Mouse (Mus musculus): ENCODE measurements around the gene Pdzd2.

Gene Pdzd2

GRCm38 (mm10) chr15:12708297-12708696 is 31.4 kb downstream of the Pdzd2 start:
- no peak for TF ChIP-seq GATA4 (IDR thresholded peaks at IDR 0.05; ENCODE audit: insufficient replicate concordance, low read length)

GRCm38 (mm10) chr15:12706902-12707301 is 32.8 kb downstream of the Pdzd2 start:
- no peak for TF ChIP-seq GATA4 (IDR thresholded peaks at IDR 0.05; ENCODE audit: insufficient replicate concordance, low read length)

GRCm38 (mm10) chr15:12700367-12700766 is 39.4 kb downstream of the Pdzd2 start:
- no peak for TF ChIP-seq GATA4 (IDR thresholded peaks at IDR 0.05; ENCODE audit: insufficient replicate concordance, low read length)

GRCm38 (mm10) chr15:12697741-12698140 is 42.0 kb downstream of the Pdzd2 start:
- TF ChIP-seq GATA4 (IDR thresholded peaks at IDR 0.05; ENCODE audit: insufficient replicate concordance, low read length): no peak

GRCm38 (mm10) chr15:12696889-12697288 is 42.8 kb downstream of the Pdzd2 start:
- no peak for TF ChIP-seq GATA4 (IDR thresholded peaks at IDR 0.05; ENCODE audit: insufficient replicate concordance, low read length)

- TF ChIP-seq GATA4 (IDR thresholded peaks at IDR 0.05; ENCODE audit: insufficient replicate concordance, low read length): no peak
Observed at GRCm38 (mm10) chr15:12689716-12690381, 49.9 kb downstream of the Pdzd2 start.

GRCm38 (mm10) chr15:12682549-12682948 is 57.2 kb downstream of the Pdzd2 start:
- TF ChIP-seq GATA4 (IDR thresholded peaks at IDR 0.05; ENCODE audit: insufficient replicate concordance, low read length): no peak

GRCm38 (mm10) chr15:12681891-12682290 is 57.8 kb downstream of the Pdzd2 start:
- no peak for TF ChIP-seq GATA4 (IDR thresholded peaks at IDR 0.05; ENCODE audit: insufficient replicate concordance, low read length)

- TF ChIP-seq GATA4 (IDR thresholded peaks at IDR 0.05; ENCODE audit: insufficient replicate concordance, low read length): no peak
Observed at GRCm38 (mm10) chr15:12680750-12681149, 59.0 kb downstream of the Pdzd2 start.

GRCm38 (mm10) chr15:12679996-12680395 is 59.7 kb downstream of the Pdzd2 start:
- TF ChIP-seq GATA4 (IDR thresholded peaks at IDR 0.05; ENCODE audit: insufficient replicate concordance, low read length): no peak

- TF ChIP-seq GATA4 (IDR thresholded peaks at IDR 0.05; ENCODE audit: insufficient replicate concordance, low read length): no peak
Observed at GRCm38 (mm10) chr15:12678540-12679112, 61.1 kb downstream of the Pdzd2 start.

- no peak for TF ChIP-seq GATA4 (IDR thresholded peaks at IDR 0.05; ENCODE audit: insufficient replicate concordance, low read length)
Observed at GRCm38 (mm10) chr15:12675366-12675765, 64.4 kb downstream of the Pdzd2 start.

- TF ChIP-seq GATA4 (IDR thresholded peaks at IDR 0.05; ENCODE audit: insufficient replicate concordance, low read length): no peak
Observed at GRCm38 (mm10) chr15:12674026-12674425, 65.7 kb downstream of the Pdzd2 start.

GRCm38 (mm10) chr15:12667760-12668520 is 71.8 kb downstream of the Pdzd2 start:
- TF ChIP-seq GATA4 (IDR thresholded peaks at IDR 0.05; ENCODE audit: insufficient replicate concordance, low read length): no peak

GRCm38 (mm10) chr15:12665946-12666345 is 73.8 kb downstream of the Pdzd2 start:
- TF ChIP-seq GATA4 (IDR thresholded peaks at IDR 0.05; ENCODE audit: insufficient replicate concordance, low read length): no peak

- TF ChIP-seq GATA4 (IDR thresholded peaks at IDR 0.05; ENCODE audit: insufficient replicate concordance, low read length): no peak
Observed at GRCm38 (mm10) chr15:12663351-12663750, 76.4 kb downstream of the Pdzd2 start.
